Mouse (Mus musculus): ENCODE measurements at regions not wholly inside any gene's neighbourhood (a gene's known extent, or its start where the extent isn't known, plus 50 kb on each side); places are given as distances from the start of the nearest gene placed in this dataset.

GRCm38 (mm10) chr13:10636859-10637258 is 276.2 kb upstream of the Chrm3 start:
- Histone ChIP-seq H3K4me3 (replicated peaks) (no peak overlapping the region), H3K9me3 (no peaks in the 10 kb centered on the region), H3K9ac (replicated peaks) (no peak overlapping the region), H3K36me3 (no peaks in the 10 kb centered on the region), H3K4me2 (no peak overlapping the region), H3K4me1 (replicated peaks) (no peaks in the 10 kb centered on the region), H3K27ac (no peak overlapping the region), H3K27me3 (no peaks in the 10 kb centered on the region)
- no peak for ATAC-seq (ENCODE audit: insufficient number of reproducible peaks, insufficient read depth, low FRiP score, low TSS enrichment, low read depth)
- 83% methylated on average over 4 of the region's 4 CpGs for WGBS

GRCm38 (mm10) chr13:10630467-10630866 is 269.8 kb upstream of the Chrm3 start:
- H3K27ac ChIP-seq: no peak overlapping the region
- H3K4me1 ChIP-seq (replicated peaks): no peaks in the 10 kb centered on the region
- no peak overlapping the region for H3K9ac ChIP-seq (replicated peaks)
- H3K4me2 ChIP-seq: no peak overlapping the region
- H3K9me3 ChIP-seq: no peaks in the 10 kb centered on the region
- WGBS: 86% methylated on average over 2 of the region's 2 CpGs
- no peaks in the 10 kb centered on the region for H3K36me3 ChIP-seq
- H3K27me3 ChIP-seq: no peaks in the 10 kb centered on the region
- no peak overlapping the region for H3K4me3 ChIP-seq (replicated peaks)
- ATAC-seq (ENCODE audit: insufficient number of reproducible peaks, insufficient read depth, low FRiP score, low TSS enrichment, low read depth): no peak

- H3K4me3 ChIP-seq (replicated peaks): no peak overlapping the region
- no peak overlapping the region for H3K9ac ChIP-seq (replicated peaks)
- no peaks in the 10 kb centered on the region for H3K4me1 ChIP-seq (replicated peaks)
- no peaks in the 10 kb centered on the region for H3K27me3 ChIP-seq
- H3K27ac ChIP-seq: no peak overlapping the region
- H3K4me2 ChIP-seq: no peak overlapping the region
- ATAC-seq (ENCODE audit: insufficient number of reproducible peaks, insufficient read depth, low FRiP score, low TSS enrichment, low read depth): no peak
- H3K36me3 ChIP-seq: no peaks in the 10 kb centered on the region
- no peaks in the 10 kb centered on the region for H3K9me3 ChIP-seq
These were observed 259.0 kb upstream of the Chrm3 start for GRCm38 (mm10) chr13:10619661-10620060.

- ATAC-seq (ENCODE audit: insufficient number of reproducible peaks, insufficient read depth, low FRiP score, low TSS enrichment, low read depth): no peak
- Histone ChIP-seq H3K4me3 (replicated peaks) (no peak overlapping the region), H3K27me3 (no peaks in the 10 kb centered on the region), H3K36me3 (no peaks in the 10 kb centered on the region), H3K9ac (replicated peaks) (no peak overlapping the region), H3K9me3 (no peaks in the 10 kb centered on the region), H3K4me2 (no peak overlapping the region), H3K4me1 (replicated peaks) (no peaks in the 10 kb centered on the region), H3K27ac (no peak overlapping the region)
- WGBS: 80% methylated on average over 3 of the region's 3 CpGs
These were observed 257.8 kb upstream of the Chrm3 start for GRCm38 (mm10) chr13:10618421-10618954.

- no peaks in the 10 kb centered on the region for H3K27me3 ChIP-seq
- no peaks in the 10 kb centered on the region for H3K9me3 ChIP-seq
- 86% methylated on average over 5 of the region's 5 CpGs for WGBS
- no peak overlapping the region for H3K27ac ChIP-seq
- H3K36me3 ChIP-seq: no peaks in the 10 kb centered on the region
- no peak overlapping the region for H3K4me2 ChIP-seq
- no peaks in the 10 kb centered on the region for H3K4me1 ChIP-seq (replicated peaks)
- no peak overlapping the region for H3K4me3 ChIP-seq (replicated peaks)
- ATAC-seq (ENCODE audit: insufficient number of reproducible peaks, insufficient read depth, low FRiP score, low TSS enrichment, low read depth): no peak
- H3K9ac ChIP-seq (replicated peaks): no peak overlapping the region
These were observed 214.3 kb upstream of the Chrm3 start for GRCm38 (mm10) chr13:10574951-10575350.

- Histone ChIP-seq H3K9ac (replicated peaks) (no peak overlapping the region), H3K9me3 (no peaks in the 10 kb centered on the region), H3K36me3 (no peaks in the 10 kb centered on the region), H3K4me2 (no peak overlapping the region), H3K4me3 (replicated peaks) (no peak overlapping the region), H3K27ac (no peak overlapping the region), H3K4me1 (replicated peaks) (no peaks in the 10 kb centered on the region), H3K27me3 (no peaks in the 10 kb centered on the region)
- 94% methylated on average over 1 of the region's 1 CpGs for WGBS
- no peak for ATAC-seq (ENCODE audit: insufficient number of reproducible peaks, insufficient read depth, low FRiP score, low TSS enrichment, low read depth)
These were observed 206.2 kb upstream of the Chrm3 start for GRCm38 (mm10) chr13:10566825-10567224.

GRCm38 (mm10) chr13:10557559-10557958 is 196.9 kb upstream of the Chrm3 start:
- Histone ChIP-seq H3K4me1 (replicated peaks) (no peaks in the 10 kb centered on the region), H3K27ac (no peak overlapping the region), H3K4me2 (no peak overlapping the region), H3K4me3 (replicated peaks) (no peak overlapping the region), H3K27me3 (no peaks in the 10 kb centered on the region), H3K9ac (replicated peaks) (no peak overlapping the region), H3K36me3 (no peaks in the 10 kb centered on the region), H3K9me3 (peaks cover 4% of the 10 kb centered on the region; the same call in 1 of the 2 replicates)
- WGBS: 97% methylated on average over 1 of the region's 1 CpGs
- no peak for ATAC-seq (ENCODE audit: insufficient number of reproducible peaks, insufficient read depth, low FRiP score, low TSS enrichment, low read depth)

GRCm38 (mm10) chr13:10554595-10554994 is 193.9 kb upstream of the Chrm3 start:
- H3K9ac ChIP-seq (replicated peaks): no peak overlapping the region
- no peaks in the 10 kb centered on the region for H3K4me1 ChIP-seq (replicated peaks)
- no peaks in the 10 kb centered on the region for H3K27me3 ChIP-seq
- 80% methylated on average over 2 of the region's 2 CpGs for WGBS
- H3K27ac ChIP-seq: no peak overlapping the region
- H3K4me2 ChIP-seq: no peak overlapping the region
- H3K9me3 ChIP-seq: peaks cover 4% of the 10 kb centered on the region; the same call in 1 of the 2 replicates
- H3K36me3 ChIP-seq: no peaks in the 10 kb centered on the region
- no peak for ATAC-seq (ENCODE audit: insufficient number of reproducible peaks, insufficient read depth, low FRiP score, low TSS enrichment, low read depth)
- H3K4me3 ChIP-seq (replicated peaks): no peak overlapping the region

GRCm38 (mm10) chr13:10542723-10543122 is 182.1 kb upstream of the Chrm3 start:
- Histone ChIP-seq H3K4me1 (replicated peaks) (no peaks in the 10 kb centered on the region), H3K9ac (replicated peaks) (no peak overlapping the region), H3K9me3 (no peaks in the 10 kb centered on the region), H3K27me3 (no peaks in the 10 kb centered on the region), H3K36me3 (no peaks in the 10 kb centered on the region), H3K4me2 (no peak overlapping the region), H3K27ac (no peak overlapping the region), H3K4me3 (replicated peaks) (no peak overlapping the region)
- 76% methylated on average over 1 of the region's 1 CpGs for WGBS
- no peak for ATAC-seq (ENCODE audit: insufficient number of reproducible peaks, insufficient read depth, low FRiP score, low TSS enrichment, low read depth)

GRCm38 (mm10) chr13:10540197-10540940 is 179.7 kb upstream of the Chrm3 start:
- Histone ChIP-seq H3K27ac (no peak overlapping the region), H3K9me3 (no peaks in the 10 kb centered on the region), H3K4me1 (replicated peaks) (no peaks in the 10 kb centered on the region), H3K27me3 (no peaks in the 10 kb centered on the region), H3K4me3 (replicated peaks) (no peak overlapping the region), H3K4me2 (no peak overlapping the region), H3K9ac (replicated peaks) (no peak overlapping the region), H3K36me3 (no peaks in the 10 kb centered on the region)
- WGBS: 63% methylated on average over 8 of the region's 8 CpGs
- no peak for ATAC-seq (ENCODE audit: insufficient number of reproducible peaks, insufficient read depth, low FRiP score, low TSS enrichment, low read depth)

GRCm38 (mm10) chr13:10538927-10539326 is 178.3 kb upstream of the Chrm3 start:
- H3K4me3 ChIP-seq (replicated peaks): no peak overlapping the region
- ATAC-seq (ENCODE audit: insufficient number of reproducible peaks, insufficient read depth, low FRiP score, low TSS enrichment, low read depth): no peak
- H3K9ac ChIP-seq (replicated peaks): no peak overlapping the region
- H3K27ac ChIP-seq: no peak overlapping the region
- H3K9me3 ChIP-seq: no peaks in the 10 kb centered on the region
- H3K4me1 ChIP-seq (replicated peaks): no peaks in the 10 kb centered on the region
- H3K36me3 ChIP-seq: no peaks in the 10 kb centered on the region
- H3K27me3 ChIP-seq: no peaks in the 10 kb centered on the region
- H3K4me2 ChIP-seq: no peak overlapping the region
- 76% methylated on average over 4 of the region's 4 CpGs for WGBS

- WGBS: 79% methylated on average over 2 of the region's 2 CpGs
- Histone ChIP-seq H3K27me3 (no peaks in the 10 kb centered on the region), H3K4me3 (replicated peaks) (no peak overlapping the region), H3K36me3 (no peaks in the 10 kb centered on the region), H3K27ac (no peak overlapping the region), H3K9ac (replicated peaks) (no peak overlapping the region), H3K4me2 (no peak overlapping the region), H3K9me3 (no peaks in the 10 kb centered on the region), H3K4me1 (replicated peaks) (no peaks in the 10 kb centered on the region)
- ATAC-seq (ENCODE audit: insufficient number of reproducible peaks, insufficient read depth, low FRiP score, low TSS enrichment, low read depth): no peak
These were observed 166.6 kb upstream of the Chrm3 start for GRCm38 (mm10) chr13:10527251-10527650.
